Mouse (Mus musculus): Measurements from ENCODE around the gene Cpne6. TPM values are rescaled to one million over a fixed set of nuclear protein-coding genes. Genes with fewer than 3 reads are reported as not detected.

The Cpne6 gene
- polyA plus RNA-seq (2015; fragmentation: Nextera tagmentation; extraction: Ambion mirVana): 0.09 TPM in 1 of 2 replicates, not detected in the other

DNA sequence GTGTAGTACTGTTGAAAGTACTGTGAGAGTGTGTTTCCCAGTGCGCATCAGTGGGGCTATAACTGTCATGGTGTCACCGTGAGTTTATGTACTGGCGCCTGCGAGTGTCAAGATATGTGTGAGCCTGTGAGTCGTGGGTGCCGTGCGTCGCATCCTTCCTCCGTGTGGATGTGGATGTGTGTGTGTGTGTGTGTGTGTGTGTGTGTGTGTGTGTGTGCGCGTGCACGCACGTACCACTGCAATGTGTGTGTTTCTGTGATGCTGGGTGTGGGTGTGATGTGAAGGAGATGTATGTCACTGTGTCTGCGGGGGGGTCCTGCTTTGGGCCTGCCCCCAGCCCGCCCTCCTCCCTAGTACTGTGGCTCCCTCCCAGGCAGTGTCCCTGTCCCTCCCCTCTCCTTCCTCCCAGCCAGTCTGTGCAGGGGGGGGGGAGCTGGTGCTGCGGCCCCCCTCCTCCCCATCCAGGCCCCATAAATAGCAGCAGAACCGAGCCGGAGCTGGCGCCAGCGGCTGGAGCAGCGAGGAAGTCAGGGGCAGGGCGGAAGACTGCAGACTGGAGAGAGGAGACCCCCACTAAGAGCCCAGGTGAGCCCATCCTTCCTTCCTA is at the start of gene Cpne6:
Gene Cpne6, plus strand, starts transcription at position 321 of the 607 bp plus-strand sequence.
- Histone ChIP-seq H3K9ac (no peak within 1 kb of the TSS), H3K4me1 (replicated peaks) (peaks cover 19% of the 10 kb centered on the region), H3K4me3 (replicated peaks) (no peak within 1 kb of the TSS), H3K36me3 (no peaks in the 10 kb centered on the region), H3K27ac (no peak within 1 kb of the TSS), H3K27me3 (peaks cover 79% of the 10 kb centered on the region), H3K4me2 (no peak within 1 kb of the TSS), H3K9me3 (replicated peaks) (no peaks in the 10 kb centered on the region)
- ATAC-seq (ENCODE audit: low read depth) (no peak), DNase-seq (no peak)
- WGBS (ENCODE audit: insufficient replicate concordance): 54% methylated on average over 18 of the region's 22 CpGs

DNA sequence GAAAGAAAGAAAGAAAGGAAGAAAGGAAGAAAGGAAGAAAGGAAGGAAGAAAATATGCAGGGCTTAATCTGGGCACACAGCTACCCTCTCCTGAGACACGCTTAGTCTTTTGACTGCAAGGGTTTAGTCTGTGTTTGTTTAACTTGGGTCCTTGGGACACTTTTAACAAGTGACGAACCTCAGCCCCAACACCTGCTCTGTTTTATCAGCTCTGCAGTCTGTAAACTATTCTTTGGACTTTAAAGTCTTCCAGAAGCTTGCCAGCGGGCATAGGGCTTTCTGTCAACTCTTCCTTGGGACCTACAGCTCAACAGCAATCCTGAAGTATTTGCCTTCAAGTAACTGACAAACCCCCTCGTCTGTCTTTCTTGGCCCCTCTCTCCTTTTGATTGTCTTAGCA is 48.5 kb upstream of the Cpne6 start:
- H3K4me3 ChIP-seq (replicated peaks): no peak overlapping the region
- H3K9me3 ChIP-seq (replicated peaks): no peaks in the 10 kb centered on the region
- no peak overlapping the region for H3K9ac ChIP-seq
- H3K27me3 ChIP-seq: peaks cover 20% of the 10 kb centered on the region; the same call in 1 of the 2 replicates
- DNase-seq (no peak), ATAC-seq (ENCODE audit: low read depth) (no peak)
- no peak overlapping the region for H3K4me2 ChIP-seq
- WGBS (ENCODE audit: insufficient replicate concordance): 51% methylated on average over 4 of the region's 4 CpGs
- H3K27ac ChIP-seq: no peak overlapping the region
- H3K4me1 ChIP-seq (replicated peaks): no peaks in the 10 kb centered on the region
- H3K36me3 ChIP-seq: no peaks in the 10 kb centered on the region

DNA sequence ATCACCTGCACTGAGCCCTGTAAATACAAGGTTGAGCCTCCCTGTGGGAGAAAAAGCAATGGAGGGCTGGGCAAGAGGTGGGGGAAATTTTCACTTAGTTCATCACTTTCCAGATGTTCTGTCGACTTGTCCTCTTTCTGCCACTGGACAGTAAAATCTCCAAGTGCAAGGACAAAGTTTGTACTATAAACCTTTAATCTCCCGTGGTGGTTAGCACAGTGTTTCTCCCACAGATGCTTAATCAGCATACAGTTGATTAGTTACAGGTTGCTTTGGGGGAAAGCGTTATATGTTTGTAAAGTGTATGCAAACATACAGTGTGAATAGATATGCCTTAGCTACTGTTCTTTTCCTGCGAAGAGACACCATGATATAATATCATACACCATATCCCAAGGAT is 43.8 kb upstream of the Cpne6 start:
- ATAC-seq (ENCODE audit: low read depth) (no peak), DNase-seq (no peak)
- H3K36me3 ChIP-seq: no peaks in the 10 kb centered on the region
- H3K27me3 ChIP-seq: peaks cover 32% of the 10 kb centered on the region
- H3K4me1 ChIP-seq (replicated peaks): peaks cover 21% of the 10 kb centered on the region
- no peak overlapping the region for H3K27ac ChIP-seq
- WGBS (ENCODE audit: insufficient replicate concordance): 49% methylated on average over 4 of the region's 4 CpGs
- no peak overlapping the region for H3K4me3 ChIP-seq (replicated peaks)
- H3K9ac ChIP-seq: no peak overlapping the region
- no peak overlapping the region for H3K4me2 ChIP-seq
- no peaks in the 10 kb centered on the region for H3K9me3 ChIP-seq (replicated peaks)

DNA sequence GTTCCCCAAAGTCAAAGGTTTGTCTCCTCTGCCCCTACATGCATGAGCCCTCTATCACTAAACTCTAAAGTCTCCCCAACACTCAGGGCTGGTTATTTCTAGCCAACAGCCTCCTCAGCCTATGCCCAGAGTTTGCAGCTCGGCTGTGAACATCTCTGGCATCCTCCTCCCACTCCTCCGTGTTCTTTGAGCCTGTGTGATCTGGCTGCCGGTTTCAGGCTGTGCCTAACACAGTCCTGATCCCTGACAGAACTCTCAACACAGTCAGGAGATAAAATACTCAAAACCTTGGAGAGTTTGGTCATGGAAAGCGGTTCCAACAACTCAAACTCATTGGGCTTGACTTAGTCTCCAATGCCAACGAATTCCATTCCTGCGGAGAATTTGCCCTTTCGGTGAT is 43.1 kb upstream of the Cpne6 start:
- no peaks in the 10 kb centered on the region for H3K9me3 ChIP-seq (replicated peaks)
- H3K27ac ChIP-seq: no peak overlapping the region
- WGBS (ENCODE audit: insufficient replicate concordance): 60% methylated on average over 7 of the region's 7 CpGs

DNA sequence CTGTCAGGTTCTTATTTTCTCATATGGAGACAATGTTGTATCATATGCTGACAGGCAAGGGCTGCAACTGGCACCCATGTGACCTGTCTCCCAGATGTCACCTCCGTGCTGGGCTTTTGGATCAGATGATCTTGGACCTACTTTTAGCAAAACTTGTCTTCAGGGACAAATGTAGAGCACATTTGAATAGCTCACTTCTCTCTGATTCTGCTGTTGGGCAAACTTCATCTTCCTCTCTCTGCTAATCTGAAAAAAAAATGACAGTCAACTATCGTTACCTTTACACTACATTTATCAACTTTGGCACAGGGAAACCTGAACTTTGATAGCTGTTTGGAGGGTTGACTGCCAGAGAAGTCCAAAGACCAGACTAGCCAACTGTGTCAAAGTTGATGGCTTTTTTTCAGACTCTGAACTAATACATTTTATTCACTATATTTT is 41.9 kb upstream of the Cpne6 start:
- no peak for DNase-seq
- Histone ChIP-seq H3K27me3 (peaks cover 29% of the 10 kb centered on the region), H3K36me3 (no peaks in the 10 kb centered on the region), H3K9me3 (replicated peaks) (no peaks in the 10 kb centered on the region), H3K4me2 (no peak overlapping the region), H3K9ac (no peak overlapping the region), H3K4me1 (replicated peaks) (peaks cover 21% of the 10 kb centered on the region), H3K4me3 (replicated peaks) (no peak overlapping the region), H3K27ac (no peak overlapping the region)
- no peak for ATAC-seq (ENCODE audit: low read depth)
- WGBS (ENCODE audit: insufficient replicate concordance): 43% methylated on average over 2 of the region's 2 CpGs

More for the DNA sequence above, 43.1 kb upstream of the Cpne6 start:
- ATAC-seq (ENCODE audit: low read depth) (no peak), DNase-seq (no peak)
- peaks cover 21% of the 10 kb centered on the region for H3K4me1 ChIP-seq (replicated peaks)
- H3K4me2 ChIP-seq: no peak overlapping the region
- no peak overlapping the region for H3K9ac ChIP-seq
- no peaks in the 10 kb centered on the region for H3K36me3 ChIP-seq
- no peak overlapping the region for H3K4me3 ChIP-seq (replicated peaks)
- peaks cover 32% of the 10 kb centered on the region for H3K27me3 ChIP-seq

DNA sequence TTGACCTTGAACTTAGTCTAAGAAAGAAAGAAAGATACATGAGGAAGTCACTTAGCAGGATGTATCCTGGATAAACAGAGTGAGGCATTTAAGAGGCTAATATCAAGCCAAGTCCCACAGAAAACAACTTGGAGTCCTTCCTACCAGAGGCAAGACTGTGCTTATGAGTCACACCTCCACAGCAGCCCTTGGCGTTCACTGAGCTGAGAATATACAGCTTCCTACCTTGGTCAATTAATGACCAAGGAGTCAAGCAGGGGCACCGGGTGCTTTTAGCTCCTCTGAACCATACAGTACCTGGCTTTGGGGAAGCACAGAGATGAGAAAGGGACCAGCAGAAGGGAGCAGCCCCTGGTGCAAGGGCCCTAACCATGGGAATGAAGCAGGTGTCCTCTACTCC is 41.2 kb upstream of the Cpne6 start:
- peaks cover 21% of the 10 kb centered on the region for H3K4me1 ChIP-seq (replicated peaks)
- H3K9me3 ChIP-seq (replicated peaks): no peaks in the 10 kb centered on the region
- peaks cover 29% of the 10 kb centered on the region for H3K27me3 ChIP-seq
- no peaks in the 10 kb centered on the region for H3K36me3 ChIP-seq
- H3K9ac ChIP-seq: no peak overlapping the region
- H3K27ac ChIP-seq: no peak overlapping the region
- WGBS (ENCODE audit: insufficient replicate concordance): 73% methylated on average over 2 of the region's 2 CpGs
- H3K4me2 ChIP-seq: no peak overlapping the region
- DNase-seq (no peak), ATAC-seq (ENCODE audit: low read depth) (no peak)
- no peak overlapping the region for H3K4me3 ChIP-seq (replicated peaks)

DNA sequence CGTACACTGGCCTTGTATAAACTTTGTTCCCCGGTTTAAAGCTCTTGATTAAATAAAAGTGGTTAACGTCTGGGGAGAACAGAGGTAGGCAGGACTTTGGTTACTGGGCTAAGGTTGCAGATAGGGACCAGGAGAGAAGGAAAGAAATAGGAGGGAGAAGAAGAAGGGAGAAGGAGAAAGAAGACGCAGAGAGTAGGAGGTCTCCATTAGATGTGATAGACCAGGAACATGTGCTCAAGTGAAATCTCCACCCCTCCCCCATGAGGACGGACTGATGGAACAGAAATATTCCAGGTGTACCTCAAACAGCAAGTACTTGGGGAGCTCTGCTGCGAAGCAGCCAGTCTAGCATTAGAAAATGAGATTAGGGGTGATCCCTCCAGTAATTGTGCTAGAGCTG is 40.4 kb upstream of the Cpne6 start:
- no peak overlapping the region for H3K4me3 ChIP-seq (replicated peaks)
- H3K4me2 ChIP-seq: no peak overlapping the region
- DNase-seq (no peak), ATAC-seq (ENCODE audit: low read depth) (no peak)
- 72% methylated on average over 6 of the region's 6 CpGs for WGBS (ENCODE audit: insufficient replicate concordance)
- H3K9ac ChIP-seq: no peak overlapping the region
- H3K36me3 ChIP-seq: no peaks in the 10 kb centered on the region
- H3K27ac ChIP-seq: no peak overlapping the region
- peaks cover 29% of the 10 kb centered on the region for H3K27me3 ChIP-seq
- peaks cover 21% of the 10 kb centered on the region for H3K4me1 ChIP-seq (replicated peaks)
- H3K9me3 ChIP-seq (replicated peaks): no peaks in the 10 kb centered on the region

DNA sequence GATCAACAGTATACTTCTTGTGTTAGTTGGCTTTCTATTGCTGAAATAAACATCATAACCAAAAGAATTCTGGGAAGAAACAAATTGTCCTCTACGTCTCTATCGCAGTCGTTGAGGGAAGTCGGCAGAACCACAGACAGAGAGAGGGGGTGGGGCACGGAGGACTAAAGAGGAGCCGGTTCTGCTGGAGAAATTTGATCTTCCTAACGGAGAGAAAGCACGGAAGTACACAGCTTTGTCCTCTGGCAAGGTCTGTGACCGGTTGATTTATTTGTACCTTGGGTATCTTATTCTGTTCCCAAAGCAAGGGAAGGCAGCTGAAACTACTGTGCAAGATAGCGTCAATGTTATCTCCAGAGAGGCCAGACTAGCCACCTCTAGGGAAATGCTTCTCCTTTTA is 39.4 kb upstream of the Cpne6 start:
- Histone ChIP-seq H3K27me3 (peaks cover 22% of the 10 kb centered on the region), H3K9me3 (replicated peaks) (no peaks in the 10 kb centered on the region), H3K9ac (no peak overlapping the region), H3K27ac (no peak overlapping the region), H3K4me3 (replicated peaks) (no peak overlapping the region), H3K36me3 (no peaks in the 10 kb centered on the region), H3K4me1 (replicated peaks) (peaks cover 30% of the 10 kb centered on the region), H3K4me2 (peak overlapping the region; percentile 23)
- DNase-seq: no peak
- 4% methylated on average over 10 of the region's 10 CpGs for WGBS (ENCODE audit: insufficient replicate concordance)
- no peak for ATAC-seq (ENCODE audit: low read depth)

DNA sequence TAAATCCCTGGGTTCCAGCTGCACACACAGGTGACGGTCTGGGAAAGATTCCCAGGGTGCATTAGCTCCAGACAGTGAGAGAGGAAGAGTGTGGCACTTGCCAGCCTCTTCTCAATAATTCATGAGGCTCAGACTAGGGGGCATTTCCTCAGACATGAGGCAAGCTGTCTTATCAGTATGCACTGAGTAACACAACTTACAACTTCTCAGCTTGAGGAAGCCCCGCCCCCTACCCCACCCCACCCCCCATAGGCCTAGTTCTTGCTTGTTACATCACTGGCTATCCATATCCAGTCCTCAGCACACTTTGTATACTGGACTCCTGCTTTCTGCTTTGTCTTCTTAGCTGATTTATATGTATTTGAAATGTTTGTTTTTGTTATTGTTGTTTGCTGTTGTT is 34.6 kb upstream of the Cpne6 start:
- no peak overlapping the region for H3K9ac ChIP-seq
- H3K36me3 ChIP-seq: 0 out of 2 replicates have a peak, but pooled peaks cover 1% of the 10 kb centered on the region
- 22% methylated on average over 2 of the region's 2 CpGs for WGBS (ENCODE audit: insufficient replicate concordance)
- no peak overlapping the region for H3K4me3 ChIP-seq (replicated peaks)
- H3K9me3 ChIP-seq (replicated peaks): no peaks in the 10 kb centered on the region
- peaks cover 56% of the 10 kb centered on the region for H3K4me1 ChIP-seq (replicated peaks)
- DNase-seq (no peak), ATAC-seq (ENCODE audit: low read depth) (peak; percentile 20; the same call in 1 of the 2 replicates)
- no peaks in the 10 kb centered on the region for H3K27me3 ChIP-seq
- H3K27ac ChIP-seq: peak overlapping the region; percentile 56; the same call in 1 of the 2 replicates
- no peak overlapping the region for H3K4me2 ChIP-seq

DNA sequence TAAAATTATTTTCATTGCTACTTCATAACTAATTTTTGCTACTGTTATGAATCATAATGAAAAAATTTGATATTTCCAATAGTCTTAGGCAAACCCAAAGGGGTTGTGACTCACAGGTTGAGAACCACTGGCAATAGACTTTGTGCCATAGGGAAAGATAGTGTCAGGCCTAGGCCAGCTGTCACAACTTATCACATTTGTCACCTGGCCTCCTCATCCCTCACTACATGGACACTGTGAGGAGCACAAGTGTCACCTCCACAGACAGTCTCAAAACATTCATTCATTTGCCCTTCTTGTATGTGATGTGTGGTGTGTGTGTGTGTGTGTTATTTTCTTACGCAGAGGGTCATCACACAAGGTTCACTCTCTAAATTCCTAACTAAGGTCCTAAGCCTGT is 32.8 kb upstream of the Cpne6 start:
- peak; percentile 68 for ATAC-seq (ENCODE audit: low read depth)

DNA sequence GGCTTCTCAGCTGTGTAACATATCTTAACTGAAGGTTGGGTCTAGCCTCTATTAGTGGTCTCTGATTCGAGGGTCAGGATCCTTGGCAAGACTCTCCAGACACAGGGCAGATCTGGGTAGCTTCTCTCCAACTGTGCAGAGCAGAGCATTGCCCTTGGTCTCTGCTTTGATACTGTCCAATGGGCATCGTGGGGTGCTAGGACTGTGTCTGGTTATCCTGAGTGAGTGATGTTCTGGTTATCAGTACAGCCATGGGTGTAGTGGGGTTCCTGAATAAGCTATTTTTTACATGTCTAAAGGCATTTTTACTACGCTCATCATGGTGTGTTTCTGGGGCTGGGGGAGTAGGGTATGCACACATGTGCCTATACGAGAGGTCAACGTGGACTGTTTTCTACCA is 32.4 kb upstream of the Cpne6 start:
- peak overlapping the region; percentile 76 for H3K4me2 ChIP-seq
- H3K9me3 ChIP-seq (replicated peaks): no peaks in the 10 kb centered on the region
- H3K36me3 ChIP-seq: peaks cover 15% of the 10 kb centered on the region; the same call in 1 of the 2 replicates
- H3K27ac ChIP-seq: peak overlapping the region; percentile 92
- peak overlapping the region; percentile 85 for H3K9ac ChIP-seq
- 32% methylated on average over 5 of the region's 5 CpGs for WGBS (ENCODE audit: insufficient replicate concordance)
- ATAC-seq (ENCODE audit: low read depth) (peak; percentile 82), DNase-seq (peak; percentile 50)
- no peaks in the 10 kb centered on the region for H3K27me3 ChIP-seq
- H3K4me3 ChIP-seq (replicated peaks): peak overlapping the region; percentile 71
- H3K4me1 ChIP-seq (replicated peaks): peaks cover 64% of the 10 kb centered on the region

More for the DNA sequence above, 32.8 kb upstream of the Cpne6 start:
- H3K9me3 ChIP-seq (replicated peaks): no peaks in the 10 kb centered on the region
- H3K4me3 ChIP-seq (replicated peaks): no peak overlapping the region
- H3K9ac ChIP-seq: no peak overlapping the region
- H3K4me1 ChIP-seq (replicated peaks): peaks cover 64% of the 10 kb centered on the region
- 96% methylated on average over 1 of the region's 1 CpGs for WGBS (ENCODE audit: insufficient replicate concordance)
- peaks cover 15% of the 10 kb centered on the region; the same call in 1 of the 2 replicates for H3K36me3 ChIP-seq
- peak overlapping the region; percentile 92 for H3K27ac ChIP-seq
- peak overlapping the region; percentile 76 for H3K4me2 ChIP-seq
- no peak for DNase-seq
- no peaks in the 10 kb centered on the region for H3K27me3 ChIP-seq
